Mouse (Mus musculus) layer of hippocampus, adult 9-11 months (tissue): ENCODE data around the gene Olfr1051.
"Not testable (repeated sequence)": the region's sequence is repeated elsewhere in the genome, so short reads cannot be mapped to it uniquely, and the experiment has no call there.

Experiments used
- DNase-seq: peaks from one replicate; pipeline ENCODE4 v3.0.0; 2022

Gene Olfr1051

GRCm38 (mm10) chr2:86278988-86279387, at the start of gene Olfr1051:
TSS of gene Olfr1051 (minus strand) at chr2:86279088.
- not testable (repeated sequence) for DNase-seq

GRCm38 (mm10) chr2:86315184-86315583, 36.3 kb upstream of the Olfr1051 start, which contains the start of gene Olfr1053:
TSS of gene Olfr1053 (minus strand) at chr2:86315284.
- no peak for DNase-seq

GRCm38 (mm10) chr2:86292155-86292554, 13.3 kb upstream of the Olfr1051 start, which contains the start of gene Olfr1052:
TSS of gene Olfr1052 (plus strand) at chr2:86292455.
- no peak for DNase-seq

DNA sequence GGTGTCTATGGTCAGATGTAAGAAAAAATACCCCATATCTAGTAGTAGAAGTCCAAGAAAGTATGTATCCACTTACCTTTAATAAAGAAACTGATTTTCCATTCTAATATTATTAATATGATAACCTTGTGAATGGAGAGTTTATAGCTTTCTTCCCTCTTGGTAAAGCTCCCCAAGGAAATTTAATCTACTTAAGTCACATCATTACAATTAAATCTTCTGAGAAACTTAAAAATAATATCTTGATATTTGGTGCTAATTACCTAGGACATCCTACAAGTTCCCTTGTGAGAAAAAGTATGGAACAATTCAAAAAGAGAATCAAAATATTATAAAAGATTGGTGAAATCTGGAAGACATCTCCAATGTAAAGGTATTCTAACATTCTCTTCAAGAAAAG, 20.7 kb downstream of the Olfr1051 start, which contains the start of gene Olfr1049:
Olfr1049 (minus strand) TSS at position 101 of the 400 bp plus-strand sequence.
- DNase-seq: not testable (repeated sequence)

- DNase-seq: no peak
Measured at GRCm38 (mm10) chr2:86240189-86240588, 38.7 kb downstream of the Olfr1051 start, which contains the start of gene Olfr1048. TSS of gene Olfr1048 (minus strand) at chr2:86240289.

GRCm38 (mm10) chr2:86231301-86231700, 47.6 kb downstream of the Olfr1051 start, which contains the start of gene Olfr1047:
TSS of gene Olfr1047 (minus strand) at chr2:86231401.
- no peak for DNase-seq
